Mouse (Mus musculus) kidney, embryonic 14.5 days (tissue): ENCODE measurements at regions not wholly inside any gene's neighbourhood (a gene's known extent, or its start where the extent isn't known, plus 50 kb on each side); places are given as distances from the start of the nearest gene placed in this dataset.

Experiments used
- ATAC-seq: fragments of 200-750 bp; cut with Nextera tagmentation; 2 replicates; pipeline ENCODE4 v1.8.0; 2017; ENCODE audit warnings: moderate number of reproducible peaks, mild to moderate bottlenecking, moderate TSS enrichment, moderate library complexity; ENCODE audit not compliant: low FRiP score, low TSS enrichment
- H3K27ac ChIP-seq: fragments of 300-500 bp; sonication (generic); 2 replicates; pipeline ENCODE4 v1.5.1; 2014; ENCODE audit warnings: low read depth, mild to moderate bottlenecking, low read length, moderate library complexity, mixed read lengths
- H3K27me3 ChIP-seq: fragments of 300-500 bp; sonication (generic); 2 replicates; pipeline ENCODE4 v1.6.1; 2014; ENCODE audit warnings: mild to moderate bottlenecking, low read length; ENCODE audit not compliant: control insufficient read depth, insufficient read depth
- H3K36me3 ChIP-seq: fragments of 300-500 bp; sonication (generic); 2 replicates; pipeline ENCODE4 v1.6.1; 2014; ENCODE audit warnings: low read length, mixed read lengths; ENCODE audit not compliant: control insufficient read depth, insufficient read depth
- H3K4me1 ChIP-seq: fragments of 300-500 bp; sonication (generic); 2 replicates; pipeline ENCODE4 v1.6.1; 2014; ENCODE audit warnings: low read length, mixed read lengths; ENCODE audit not compliant: control insufficient read depth, insufficient read depth
- H3K4me2 ChIP-seq: fragments of 300-500 bp; sonication (generic); replicated peaks from 2 replicates; pipeline ENCODE4 v1.6.1; 2014; ENCODE audit warnings: low read depth, mild to moderate bottlenecking, low read length
- H3K4me3 ChIP-seq: fragments of 300-500 bp; sonication (generic); 2 replicates; pipeline ENCODE4 v1.5.1; 2014; ENCODE audit warnings: mild to moderate bottlenecking, low read length
- H3K9ac ChIP-seq: fragments of 300-500 bp; sonication (generic); 2 replicates; pipeline ENCODE4 v1.6.1; 2014; ENCODE audit warnings: low read depth, mild to moderate bottlenecking, low read length, moderate library complexity
- H3K9me3 ChIP-seq: fragments of 300-500 bp; sonication (generic); 2 replicates; pipeline ENCODE4 v1.6.1; 2016; ENCODE audit warnings: low read length; ENCODE audit not compliant: control insufficient read depth
- WGBS: fragments of 180-500 bp; shearing (Covaris S2); extraction: QIAGEN DNeasy Blood & Tissue Kit; methylation state at CpG from one replicate; pipeline ENCODE4 v1.1.7; 2014; 5-methylcytosine and 5-hydroxymethylcytosine counted together

GRCm38 (mm10) chrX:167032586-167032985 is 176.5 kb downstream of the Tmsb4x start:
- Histone ChIP-seq H3K4me2 (no peak overlapping the region), H3K27me3 (no peaks in the 10 kb centered on the region; the same call in 1 of the 2 replicates), H3K27ac (no peak overlapping the region), H3K36me3 (no peaks in the 10 kb centered on the region), H3K9me3 (no peaks in the 10 kb centered on the region), H3K4me3 (no peak overlapping the region), H3K9ac (no peak overlapping the region), H3K4me1 (no peaks in the 10 kb centered on the region)
- 53% methylated on average over 3 of the region's 3 CpGs for WGBS
- no peak for ATAC-seq

DNA sequence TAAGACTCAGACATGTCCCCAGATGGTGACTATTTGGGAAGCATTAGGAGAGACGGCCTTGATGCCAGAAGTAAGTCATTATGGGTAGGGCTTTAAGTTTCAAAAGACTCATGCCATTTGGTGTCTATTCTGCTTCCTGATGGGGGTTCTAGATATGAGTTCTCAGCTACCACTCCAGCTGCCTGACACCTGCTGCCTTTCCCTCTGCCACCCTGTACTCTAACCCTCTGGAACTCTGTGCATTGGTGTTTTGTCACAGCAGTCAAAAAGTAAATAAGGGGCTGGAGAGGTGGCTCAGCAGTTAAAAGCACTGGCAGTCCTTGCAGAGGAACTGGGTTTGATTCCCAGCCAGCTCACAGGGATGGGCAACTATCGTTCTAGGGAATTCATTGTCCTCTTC is 177.6 kb downstream of the Tmsb4x start:
- ATAC-seq, result no peak
- no peaks in the 10 kb centered on the region for H3K27me3 ChIP-seq

DNA sequence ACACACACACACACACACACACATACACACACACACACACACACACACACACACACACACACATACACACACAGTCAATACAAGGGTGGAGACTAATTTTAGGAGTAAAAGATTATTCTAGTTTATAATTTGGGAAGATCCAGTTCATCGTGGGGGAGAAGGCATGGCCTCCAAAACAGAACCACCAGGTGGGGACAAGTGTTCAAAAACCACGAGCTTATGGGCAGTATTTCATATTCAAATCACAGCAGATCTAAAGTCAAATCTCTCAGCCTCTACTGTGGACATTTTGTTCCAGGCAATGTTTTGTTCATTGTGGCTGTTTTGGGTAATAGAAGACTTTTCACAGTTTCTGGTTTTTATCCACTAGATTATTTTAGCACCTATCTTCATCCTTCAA is 193.5 kb downstream of the Tmsb4x start:
- ATAC-seq, result no peak
- H3K4me2 ChIP-seq, result no peak overlapping the region
- no peaks in the 10 kb centered on the region for H3K27me3 ChIP-seq
- H3K9me3 ChIP-seq, result no peaks in the 10 kb centered on the region
- no peak overlapping the region for H3K9ac ChIP-seq
- H3K4me3 ChIP-seq, result no peak overlapping the region
- no peak overlapping the region for H3K27ac ChIP-seq
- no peaks in the 10 kb centered on the region for H3K4me1 ChIP-seq
- 82% methylated on average over 2 of the region's 2 CpGs for WGBS
- H3K36me3 ChIP-seq, result no peaks in the 10 kb centered on the region

More for the DNA sequence above, 177.6 kb downstream of the Tmsb4x start:
- no peak overlapping the region for H3K4me3 ChIP-seq
- 78% methylated on average over 2 of the region's 2 CpGs for WGBS
- H3K9me3 ChIP-seq, result no peaks in the 10 kb centered on the region
- no peak overlapping the region for H3K9ac ChIP-seq
- no peak overlapping the region for H3K27ac ChIP-seq
- H3K36me3 ChIP-seq, result no peaks in the 10 kb centered on the region
- no peak overlapping the region for H3K4me2 ChIP-seq
- H3K4me1 ChIP-seq, result no peaks in the 10 kb centered on the region

DNA sequence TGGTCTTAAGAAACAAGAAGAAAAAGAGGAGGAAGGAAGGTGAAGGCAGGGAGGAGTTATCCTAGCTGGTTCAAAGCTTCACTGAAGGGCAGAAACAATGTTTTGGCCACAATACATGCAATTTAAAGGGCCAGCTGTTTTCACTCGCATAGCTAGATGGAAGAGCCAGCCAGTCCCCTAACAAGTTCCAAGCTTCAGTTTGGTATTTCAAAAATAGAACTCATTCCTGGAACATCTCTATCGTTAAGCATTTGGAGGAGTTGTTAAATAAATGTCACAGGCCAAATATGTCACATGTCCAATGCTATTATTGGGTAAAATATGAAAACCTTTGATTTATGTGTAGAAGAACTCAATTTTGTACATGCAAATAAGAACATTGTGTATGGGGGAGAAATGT is 194.8 kb downstream of the Tmsb4x start:
- H3K27me3 ChIP-seq, result no peaks in the 10 kb centered on the region

GRCm38 (mm10) chrX:167012891-167013290 is 196.2 kb downstream of the Tmsb4x start:
- Histone ChIP-seq H3K4me3 (no peak overlapping the region), H3K27ac (no peak overlapping the region), H3K4me2 (no peak overlapping the region), H3K9ac (no peak overlapping the region), H3K36me3 (no peaks in the 10 kb centered on the region), H3K9me3 (no peaks in the 10 kb centered on the region), H3K27me3 (no peaks in the 10 kb centered on the region), H3K4me1 (no peaks in the 10 kb centered on the region)
- ATAC-seq, result no peak
- 71% methylated on average over 4 of the region's 4 CpGs for WGBS

More for the DNA sequence above, 194.8 kb downstream of the Tmsb4x start:
- no peaks in the 10 kb centered on the region for H3K36me3 ChIP-seq
- H3K4me2 ChIP-seq, result no peak overlapping the region
- no peak overlapping the region for H3K27ac ChIP-seq
- H3K9me3 ChIP-seq, result no peaks in the 10 kb centered on the region
- WGBS, result 77% methylated on average over 2 of the region's 2 CpGs
- ATAC-seq, result no peak
- no peak overlapping the region for H3K9ac ChIP-seq
- no peaks in the 10 kb centered on the region for H3K4me1 ChIP-seq
- H3K4me3 ChIP-seq, result no peak overlapping the region

DNA sequence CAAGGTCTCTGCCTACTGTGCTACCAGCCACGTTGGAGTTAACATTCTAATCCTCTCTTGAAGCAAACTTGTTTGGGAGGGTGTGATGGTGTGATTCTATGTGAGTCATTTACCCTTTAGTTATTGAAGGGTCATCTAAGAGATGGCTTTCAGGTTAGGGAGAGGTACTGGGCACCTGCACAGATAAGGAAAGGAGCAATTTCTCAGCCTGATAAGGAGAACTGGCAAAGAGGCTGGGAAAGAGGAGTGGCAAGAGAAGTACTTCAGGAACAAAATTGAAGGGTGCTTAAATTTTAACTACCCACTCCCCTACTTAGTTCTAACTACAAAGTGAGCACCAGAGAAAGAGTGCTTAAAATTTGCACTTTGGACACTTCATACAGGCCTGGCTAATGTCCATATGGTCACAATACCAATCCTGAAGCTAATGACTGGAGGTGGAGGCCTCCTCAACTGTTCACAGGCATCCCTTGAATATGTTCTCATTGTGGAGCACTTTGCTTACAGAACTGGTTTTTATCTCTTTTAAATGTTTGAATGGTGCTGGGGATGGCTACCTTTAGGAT is 197.1 kb downstream of the Tmsb4x start:
- H3K4me1 ChIP-seq, result no peaks in the 10 kb centered on the region
- WGBS, result 69% methylated on average over 1 of the region's 1 CpGs
- no peak for ATAC-seq
- no peaks in the 10 kb centered on the region for H3K9me3 ChIP-seq
- H3K4me3 ChIP-seq, result no peak overlapping the region
- no peaks in the 10 kb centered on the region for H3K36me3 ChIP-seq
- H3K27ac ChIP-seq, result no peak overlapping the region
- no peak overlapping the region for H3K4me2 ChIP-seq
- no peaks in the 10 kb centered on the region for H3K27me3 ChIP-seq
- H3K9ac ChIP-seq, result no peak overlapping the region

GRCm38 (mm10) chrX:166995855-166996254 is 213.3 kb downstream of the Tmsb4x start:
- Histone ChIP-seq H3K27ac (no peak overlapping the region), H3K4me1 (no peaks in the 10 kb centered on the region), H3K36me3 (no peaks in the 10 kb centered on the region), H3K4me3 (no peak overlapping the region), H3K4me2 (no peak overlapping the region), H3K9ac (no peak overlapping the region), H3K9me3 (no peaks in the 10 kb centered on the region), H3K27me3 (no peaks in the 10 kb centered on the region; the same call in 1 of the 2 replicates)
- WGBS, result 68% methylated on average over 4 of the region's 4 CpGs
- ATAC-seq, result no peak

- H3K27ac ChIP-seq, result no peak overlapping the region; the same call in 1 of the 2 replicates
- no peak overlapping the region for H3K4me2 ChIP-seq
- no peaks in the 10 kb centered on the region for H3K4me1 ChIP-seq
- no peaks in the 10 kb centered on the region for H3K36me3 ChIP-seq
- no peaks in the 10 kb centered on the region for H3K9me3 ChIP-seq
- no peak for ATAC-seq
- WGBS, result 75% methylated on average over 6 of the region's 6 CpGs
- H3K9ac ChIP-seq, result no peak overlapping the region
- H3K27me3 ChIP-seq, result no peaks in the 10 kb centered on the region
- H3K4me3 ChIP-seq, result no peak overlapping the region
Measured at GRCm38 (mm10) chrX:166981003-166981402, 228.1 kb downstream of the Tmsb4x start.

DNA sequence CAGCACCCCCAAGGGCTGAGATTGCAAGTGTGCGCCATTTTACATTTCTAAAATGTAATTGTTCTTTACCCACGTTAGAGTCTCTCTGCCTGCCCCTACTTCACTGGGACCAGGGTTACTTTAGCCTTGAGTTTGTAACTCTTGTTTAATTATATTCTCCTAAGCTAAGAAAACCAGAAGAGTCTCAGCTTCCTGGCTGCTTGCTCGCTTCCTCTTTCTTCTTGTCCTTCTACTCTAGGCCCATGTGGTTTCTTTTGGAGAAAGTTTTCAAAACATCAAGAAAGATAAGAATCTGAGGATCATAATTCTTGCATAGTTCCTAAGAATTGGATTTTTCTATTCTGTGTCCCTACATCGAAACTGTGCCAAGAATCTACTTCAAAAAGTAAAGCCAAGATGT is 228.6 kb downstream of the Tmsb4x start:
- Histone ChIP-seq H3K4me3 (no peak overlapping the region), H3K27me3 (no peaks in the 10 kb centered on the region), H3K9me3 (no peaks in the 10 kb centered on the region), H3K9ac (no peak overlapping the region), H3K36me3 (no peaks in the 10 kb centered on the region), H3K27ac (peak overlapping the region; percentile 30; the same call in 1 of the 2 replicates), H3K4me2 (no peak overlapping the region), H3K4me1 (no peaks in the 10 kb centered on the region)
- WGBS, result 77% methylated on average over 4 of the region's 4 CpGs
- ATAC-seq, result no peak
